Mouse (Mus musculus) T-cell, adult 2 months (primary cell): ENCODE measurements at regions not wholly inside any gene's neighbourhood (a gene's known extent, or its start where the extent isn't known, plus 50 kb on each side); places are given as distances from the start of the nearest gene placed in this dataset.

Experiments used
- DNase-seq: peaks from one replicate; pipeline ENCODE4 v3.0.0; 2022; ENCODE audit warnings: low spot score

DNA sequence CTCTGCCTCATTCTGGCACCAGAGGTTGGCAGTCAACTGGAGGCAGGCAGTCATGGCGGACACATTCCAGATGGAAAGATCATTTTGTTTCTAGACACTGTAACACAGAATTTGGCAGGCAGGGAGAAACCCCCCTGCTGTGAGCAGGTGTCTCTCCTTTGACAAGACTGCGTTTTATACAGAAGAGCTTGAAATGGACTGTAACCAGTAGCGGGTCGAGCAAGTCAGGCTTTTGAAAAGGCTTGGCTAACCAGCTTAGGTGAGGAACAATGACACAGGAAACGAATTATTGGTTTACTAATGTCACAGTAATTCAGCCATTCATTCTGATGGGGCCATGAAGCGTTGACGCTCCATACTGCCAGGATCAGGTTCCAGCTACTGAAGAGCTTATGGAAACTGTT, 275.3 kb upstream of the Slc24a5 start:
- no peak for DNase-seq

DNA sequence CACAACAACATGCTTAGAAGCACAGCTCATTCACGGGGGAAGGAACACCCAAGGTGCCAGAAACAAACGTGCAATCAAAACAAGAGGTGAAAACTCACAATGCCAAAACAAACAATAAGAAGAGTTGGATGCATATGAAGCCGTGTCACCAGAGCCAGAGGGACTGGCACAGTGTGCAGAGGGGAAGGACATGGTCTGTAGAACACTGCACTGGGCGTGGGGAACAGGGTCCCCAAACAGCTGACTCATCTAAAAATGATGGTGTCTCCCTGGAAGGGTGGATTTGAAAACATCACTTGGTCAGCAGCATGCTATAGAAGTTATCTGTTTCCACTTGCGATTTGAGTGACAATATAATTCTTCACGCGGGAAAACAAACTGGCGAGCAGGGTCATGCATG, 256.2 kb upstream of the Slc24a5 start:
- no peak for DNase-seq

DNA sequence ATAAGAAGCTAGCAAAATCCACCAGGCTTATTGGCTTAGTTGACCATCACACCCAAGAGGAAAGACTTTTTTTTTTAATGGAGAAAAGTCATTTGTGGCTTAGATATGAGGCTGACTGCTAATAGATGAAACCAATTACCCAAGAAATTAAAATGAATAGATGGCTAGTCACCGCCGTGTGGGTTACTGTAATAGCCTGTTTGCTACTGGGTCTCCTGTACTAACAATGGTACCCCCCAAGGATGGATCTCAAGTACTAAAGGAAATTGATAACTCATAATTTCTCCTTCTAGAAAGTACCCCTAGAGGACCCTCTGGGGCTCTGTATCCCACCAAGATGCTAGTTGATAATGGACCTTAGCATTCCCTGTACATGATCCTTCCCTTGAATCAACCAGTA, 251.1 kb upstream of the Slc24a5 start:
- DNase-seq = no peak

DNA sequence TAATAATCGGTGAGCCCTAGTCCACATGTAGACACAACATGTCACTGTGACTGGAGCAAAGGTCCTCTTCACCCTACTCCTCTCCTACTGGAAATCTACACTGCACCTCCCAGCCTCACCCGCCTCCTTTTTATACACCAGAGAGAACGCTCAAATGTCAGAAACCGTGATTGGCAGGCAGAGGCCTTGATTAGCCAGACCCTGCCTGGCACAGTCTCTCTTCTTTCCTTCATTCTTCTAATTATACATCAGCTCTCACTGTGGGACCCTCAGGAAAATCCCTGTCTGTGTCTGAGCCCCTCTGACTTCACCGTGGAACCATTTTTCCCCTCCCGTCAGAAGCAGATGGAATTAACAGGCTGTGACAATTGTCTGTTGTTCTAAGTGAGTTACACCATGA, 248.1 kb upstream of the Slc24a5 start:
- no peak for DNase-seq

DNA sequence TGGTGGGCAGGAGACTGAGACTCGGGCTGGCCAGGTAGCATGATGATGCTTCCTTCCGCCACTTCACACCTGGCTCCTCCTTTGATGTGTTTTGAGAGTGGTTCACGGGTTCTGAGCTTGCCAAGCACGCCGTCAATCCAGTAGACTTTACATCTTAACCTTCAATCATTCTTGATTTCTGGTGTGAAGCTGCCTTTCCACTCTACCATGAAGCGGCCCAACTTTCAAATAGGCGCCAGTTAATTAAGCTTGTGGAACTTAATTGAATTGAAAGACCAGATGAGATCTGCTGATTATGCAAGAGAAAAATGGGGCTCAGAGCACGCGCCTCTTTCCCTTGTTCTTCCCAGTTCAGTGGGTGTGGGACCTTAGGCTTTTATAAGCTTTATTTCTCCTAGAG, 247.1 kb upstream of the Slc24a5 start:
- DNase-seq = no peak

DNA sequence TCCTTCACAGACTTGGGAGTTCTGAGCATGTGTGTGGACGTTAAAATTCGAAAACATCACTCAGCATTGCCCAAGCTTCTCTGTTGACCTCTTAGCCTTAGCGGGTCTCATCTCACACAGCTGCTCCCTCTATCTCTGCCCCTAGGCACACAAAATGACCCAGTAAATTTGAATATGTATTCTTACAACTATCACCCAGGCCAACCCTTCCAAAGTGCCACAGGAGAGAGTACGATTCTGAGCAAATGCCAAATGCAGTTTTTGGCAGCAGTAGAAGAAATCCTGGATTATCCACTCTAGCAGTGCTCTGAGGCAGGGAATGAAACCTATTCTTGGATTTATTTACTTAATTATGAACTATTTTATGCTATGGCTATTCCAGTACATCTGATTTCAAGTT, 246.6 kb upstream of the Slc24a5 start:
- no peak for DNase-seq

DNA sequence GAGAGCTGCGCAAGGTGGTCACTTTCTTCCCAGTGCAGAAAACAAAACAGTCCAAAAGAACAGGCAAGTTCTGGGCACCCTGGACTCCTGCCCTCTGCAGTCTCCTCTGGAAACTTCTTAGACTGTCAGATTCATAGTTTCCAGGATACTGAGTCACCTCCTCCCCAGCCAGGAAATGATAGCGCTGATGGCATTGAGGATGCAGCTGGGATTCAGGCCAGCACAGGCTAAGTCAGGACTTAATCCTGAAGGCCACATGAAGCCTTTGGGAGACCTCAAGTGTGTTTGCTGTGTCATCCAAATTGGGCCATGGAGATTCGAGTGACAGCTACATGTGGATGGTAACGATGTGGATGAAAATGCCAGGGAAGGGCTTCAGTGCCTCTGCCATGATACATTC, 219.1 kb upstream of the Slc24a5 start:
- no peak for DNase-seq

DNA sequence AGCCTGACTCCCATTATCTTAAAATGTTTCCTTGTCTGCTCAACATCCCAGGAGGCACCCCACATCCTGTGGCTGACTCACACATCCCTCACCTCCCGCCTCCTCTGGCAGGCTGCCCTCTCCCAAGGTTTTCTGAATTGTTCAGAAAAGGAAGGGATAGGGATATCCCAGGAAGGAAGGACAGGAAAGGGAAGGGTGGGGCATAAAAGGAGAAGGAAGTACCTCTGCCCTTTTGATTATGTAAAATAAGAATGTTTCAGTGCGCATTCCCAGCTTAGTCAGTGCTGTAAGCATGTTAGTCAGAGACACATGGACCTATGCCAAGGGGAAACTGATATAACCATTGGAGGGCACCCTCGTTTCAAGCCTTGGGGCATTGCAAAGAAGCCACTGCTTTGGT, 209.4 kb upstream of the Slc24a5 start:
- no peak for DNase-seq

DNA sequence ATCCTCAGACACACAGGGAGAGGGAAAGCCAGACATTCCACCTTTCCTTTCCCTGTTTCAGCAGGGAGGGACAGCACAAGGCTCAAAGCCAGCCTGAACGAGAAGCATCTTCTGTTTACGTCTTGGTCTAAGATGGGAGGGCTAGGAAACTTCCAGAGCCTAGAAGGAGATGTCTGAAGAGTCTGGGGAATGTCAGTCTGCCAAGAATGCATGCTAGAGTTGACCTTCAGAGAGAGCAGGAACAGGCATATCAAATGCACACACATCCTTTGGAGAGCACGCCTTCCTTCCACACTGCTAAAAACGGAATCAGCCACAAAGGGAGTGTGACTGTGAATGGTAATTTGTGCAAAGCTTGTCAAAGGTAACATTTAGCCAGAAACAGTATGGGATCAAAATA, 179.7 kb upstream of the Slc24a5 start:
- DNase-seq = no peak

DNA sequence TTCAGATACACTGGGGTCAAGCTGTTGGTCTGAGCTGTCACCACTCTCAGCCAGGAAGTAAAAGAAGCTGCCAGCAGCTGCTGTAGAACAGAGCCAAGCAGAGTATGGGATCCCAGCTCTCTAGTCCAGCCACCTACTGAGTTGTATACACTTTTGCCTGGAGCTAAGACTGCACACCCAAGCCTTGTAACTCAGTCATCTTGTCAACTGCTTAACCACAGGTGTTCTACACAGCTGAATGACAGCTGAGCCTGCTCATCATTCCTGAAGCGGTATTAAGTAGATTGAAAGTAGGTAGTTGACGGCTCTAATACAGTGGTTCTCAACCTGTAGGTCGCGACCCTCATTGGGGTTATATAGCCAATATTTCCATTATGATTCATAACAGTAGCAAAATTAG, 172.9 kb upstream of the Slc24a5 start:
- DNase-seq = no peak

DNA sequence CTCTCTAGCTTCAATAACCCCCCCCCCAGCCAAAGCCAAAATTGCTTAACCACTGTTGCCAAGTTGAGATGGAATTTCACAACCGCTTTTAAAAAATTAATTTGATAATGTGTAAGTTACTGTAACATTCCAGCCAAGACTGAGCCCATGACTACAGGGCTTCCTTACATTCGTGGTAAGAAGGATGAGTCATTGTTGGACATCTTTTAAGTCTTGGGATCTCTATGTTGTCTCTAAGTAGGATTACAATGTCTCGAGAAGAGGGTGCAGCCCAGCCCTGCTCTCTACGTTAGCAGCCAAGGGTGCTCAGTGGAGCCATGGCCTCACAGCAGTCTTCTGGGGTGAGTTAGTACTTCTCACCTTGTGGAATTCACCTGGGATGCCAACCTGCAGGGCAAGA, 164.4 kb upstream of the Slc24a5 start:
- no peak for DNase-seq

DNA sequence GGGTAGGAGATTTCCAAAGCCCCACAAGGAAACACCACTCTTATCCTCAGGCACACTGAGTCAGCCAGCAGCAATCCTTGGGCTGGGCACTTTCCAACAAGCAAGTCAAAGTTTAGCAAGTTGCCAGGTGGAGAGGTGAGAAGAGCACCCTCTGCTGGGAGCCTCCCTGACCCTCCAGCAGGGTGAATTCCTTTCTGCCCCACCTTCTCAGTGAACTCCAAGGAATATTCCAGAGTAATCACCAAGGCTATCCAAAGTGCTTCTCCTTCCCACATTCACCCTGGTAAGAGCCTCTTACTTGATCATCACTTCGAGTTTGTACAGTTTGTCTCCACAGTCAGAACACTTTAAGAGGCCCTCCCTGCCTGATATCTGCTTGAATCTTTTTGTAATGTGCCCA, 162.8 kb upstream of the Slc24a5 start:
- DNase-seq = no peak

DNA sequence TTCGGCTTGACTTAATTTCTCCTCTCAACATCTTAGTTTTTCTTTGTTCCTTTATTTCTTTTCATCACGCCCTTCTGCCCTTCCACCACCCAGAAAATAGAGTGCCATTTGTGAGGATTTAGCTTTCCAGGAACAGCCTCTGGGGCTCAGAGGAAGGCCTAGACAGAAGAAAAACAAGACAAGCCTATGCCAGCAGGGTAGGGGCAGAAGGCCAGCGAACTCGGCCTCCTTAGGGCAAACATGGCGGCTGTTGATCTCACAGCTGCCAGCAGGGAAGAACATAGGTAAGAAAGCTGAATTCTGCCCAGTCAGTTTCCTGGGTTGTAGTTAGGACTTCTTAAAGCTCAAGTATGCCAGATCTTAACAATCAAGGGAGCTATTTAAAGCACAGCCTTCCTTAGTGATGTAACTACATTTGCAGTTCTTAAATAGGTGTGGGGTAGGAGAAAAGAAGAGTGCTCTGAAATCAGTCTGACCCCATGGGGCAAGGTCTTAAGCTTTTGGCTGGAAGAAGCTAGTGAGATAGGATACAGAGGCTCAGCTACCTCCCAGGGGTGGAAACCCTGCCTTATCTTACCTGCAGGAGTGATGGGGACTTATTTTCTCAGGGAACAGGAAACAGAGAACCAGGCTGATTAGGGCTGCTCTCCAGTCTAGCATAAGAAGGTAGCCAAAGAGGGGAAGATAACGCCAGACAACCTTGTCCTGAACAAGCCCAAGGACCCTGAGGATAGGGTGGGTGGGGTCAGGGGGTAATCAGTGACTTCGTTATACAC, 148.8 kb upstream of the Slc24a5 start:
- DNase-seq = no peak

DNA sequence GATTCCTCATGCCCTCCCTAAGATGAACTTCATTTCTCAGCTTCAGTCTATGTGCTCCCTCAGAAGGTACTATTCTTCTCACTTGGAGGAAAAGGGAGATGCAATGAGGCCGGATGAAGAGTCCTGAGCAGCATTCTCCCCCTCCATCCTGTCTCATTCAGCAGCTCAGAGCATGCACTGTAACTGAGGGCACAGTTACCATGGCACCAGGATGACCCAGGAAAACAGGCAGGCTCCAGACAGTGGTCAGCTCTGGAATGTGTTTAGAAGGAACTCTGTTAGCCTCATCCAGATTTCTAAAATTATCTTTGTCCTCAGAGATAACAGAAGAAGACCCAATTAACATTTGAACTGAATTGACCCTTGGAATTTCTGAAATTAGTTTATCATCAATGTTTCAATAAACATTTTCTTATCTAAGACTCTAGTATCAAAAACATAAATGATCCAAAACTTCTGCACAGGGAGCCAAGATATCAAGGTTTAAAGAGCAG, 148.1 kb upstream of the Slc24a5 start:
- no peak for DNase-seq

DNA sequence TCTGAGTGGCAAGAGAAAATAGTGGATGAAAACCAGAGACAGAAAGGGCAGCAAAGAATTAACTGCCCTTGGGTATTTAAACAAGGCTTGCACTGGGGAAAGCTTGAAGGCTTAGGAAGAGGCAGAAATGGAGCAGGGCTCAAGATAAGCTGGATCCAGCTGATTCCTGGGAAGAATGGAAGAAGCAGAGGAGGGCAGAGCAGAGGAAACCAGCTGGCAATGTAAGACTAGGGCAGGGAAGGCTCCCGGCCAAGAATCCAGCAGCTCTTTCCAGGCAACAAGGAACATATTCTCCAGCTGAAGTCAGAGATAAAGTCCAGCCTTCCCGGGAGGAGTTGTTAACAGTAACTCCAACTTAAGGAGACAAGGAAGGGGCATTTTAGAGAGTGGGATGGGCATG, 147.7 kb upstream of the Slc24a5 start:
- DNase-seq = no peak

DNA sequence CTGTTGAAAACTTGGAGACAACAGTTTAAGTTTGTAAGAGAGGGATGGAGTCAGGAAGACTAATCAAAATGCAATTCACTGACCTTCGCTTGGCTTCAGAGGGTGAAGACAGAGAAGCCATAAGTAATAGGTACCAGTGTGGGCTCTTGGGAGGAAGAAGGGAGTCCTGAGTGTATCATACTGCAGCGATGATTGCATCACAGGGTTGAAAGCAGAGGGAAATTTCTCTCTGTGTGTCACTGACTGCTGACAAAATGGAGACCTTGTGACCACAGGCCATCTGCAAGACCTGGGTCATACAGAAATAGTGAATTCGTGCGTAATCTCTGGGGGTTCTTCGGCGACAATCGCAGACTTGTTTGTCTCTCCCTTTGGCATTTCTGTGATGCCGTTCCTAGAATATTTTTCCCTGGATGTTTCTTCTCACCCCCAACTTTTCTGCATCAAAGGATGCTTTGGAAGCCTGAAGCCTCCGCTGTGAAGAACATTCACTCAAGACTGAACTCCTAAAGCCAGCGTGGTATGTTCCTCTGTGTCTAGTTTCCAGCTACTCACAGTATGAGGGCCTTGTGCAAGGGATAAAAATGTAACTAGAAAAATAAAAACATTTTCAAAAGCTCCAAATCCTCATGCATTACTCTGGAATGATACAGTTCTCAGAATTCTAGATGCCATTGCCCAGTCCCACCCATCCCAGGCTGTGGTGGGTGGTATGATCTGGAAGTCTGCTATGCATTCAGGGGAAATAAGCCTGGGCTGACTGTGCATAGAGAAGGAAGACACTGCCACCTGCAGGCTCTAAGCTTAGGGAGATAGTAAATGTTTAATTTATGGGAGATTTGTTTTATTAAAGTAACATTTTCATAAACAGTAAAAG, 139.8 kb upstream of the Slc24a5 start:
- DNase-seq = no peak

DNA sequence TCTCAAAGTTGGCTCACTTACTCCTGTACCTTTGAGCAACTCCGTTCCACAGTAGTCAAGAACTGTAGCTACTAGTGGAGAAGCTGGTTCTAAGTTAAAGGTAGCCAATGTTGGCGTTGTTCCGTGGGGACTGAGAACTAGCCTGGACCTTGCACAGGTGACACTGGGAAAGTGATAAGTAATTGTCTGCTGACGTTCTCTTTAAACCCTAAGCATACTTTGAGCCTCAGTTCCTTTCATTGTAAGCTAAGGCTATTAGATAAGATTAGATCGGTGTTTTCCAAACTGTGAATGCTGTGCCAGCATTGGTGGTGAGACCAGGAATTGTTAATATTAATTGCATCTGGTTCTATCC, 139.2 kb upstream of the Slc24a5 start:
- no peak for DNase-seq

DNA sequence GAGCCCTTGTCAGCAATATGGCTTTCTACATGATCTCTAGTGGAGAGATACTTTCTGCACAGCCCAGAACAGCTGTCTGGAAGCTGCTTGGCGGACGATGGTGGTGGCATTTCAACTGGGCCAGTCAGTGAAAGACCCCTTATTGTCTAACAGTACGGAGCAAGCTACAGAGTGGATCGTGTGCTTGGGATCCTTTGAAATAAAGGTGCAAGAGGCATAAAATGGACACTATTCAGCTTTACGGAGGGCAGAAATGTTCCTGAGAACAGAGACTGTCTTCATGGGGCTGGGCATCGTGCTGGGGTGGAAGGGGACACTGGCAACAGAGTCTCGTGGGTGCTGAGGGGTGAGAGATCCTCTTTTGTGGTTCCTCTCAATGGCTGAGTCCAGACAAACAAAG, 137.2 kb upstream of the Slc24a5 start:
- DNase-seq = no peak

DNA sequence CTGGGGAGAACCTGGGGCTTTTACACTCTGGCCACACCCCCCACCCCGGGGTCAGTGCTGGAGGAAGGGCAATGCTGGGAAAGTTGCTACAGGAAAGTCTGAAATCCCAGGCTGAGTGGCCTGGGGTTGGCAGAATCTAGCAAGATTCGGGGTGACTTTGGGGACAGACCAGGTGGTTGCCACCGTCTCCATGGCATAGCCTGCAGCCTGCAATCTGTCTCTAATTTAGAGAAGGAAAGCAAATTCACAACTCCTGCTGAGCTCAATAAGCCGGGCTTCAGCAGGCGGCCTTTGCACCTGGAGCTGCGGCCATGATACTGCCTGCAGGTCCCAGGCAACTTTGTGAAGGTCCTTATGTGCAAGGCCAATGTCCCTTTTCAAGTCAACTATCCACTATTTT, 135.4 kb upstream of the Slc24a5 start:
- no peak for DNase-seq

DNA sequence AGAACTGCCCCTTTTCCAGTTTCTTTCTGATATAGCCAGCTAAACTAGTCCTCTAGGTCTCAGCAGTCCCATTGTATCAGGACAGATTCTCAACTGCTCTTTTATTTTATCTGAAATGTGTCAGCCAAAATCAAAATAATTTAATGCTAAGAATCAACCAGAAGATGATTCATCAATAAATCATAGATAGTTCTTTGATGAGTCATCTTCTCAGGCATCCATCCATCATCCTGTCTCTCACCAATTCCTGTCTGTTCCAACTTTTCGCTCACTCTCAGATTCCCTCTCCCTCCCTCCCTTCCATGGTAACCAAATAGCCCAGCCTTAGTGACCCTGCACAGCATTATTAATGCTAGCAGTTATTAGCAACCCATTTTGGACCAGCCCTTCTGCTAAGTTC, 134.0 kb upstream of the Slc24a5 start:
- DNase-seq = no peak

DNA sequence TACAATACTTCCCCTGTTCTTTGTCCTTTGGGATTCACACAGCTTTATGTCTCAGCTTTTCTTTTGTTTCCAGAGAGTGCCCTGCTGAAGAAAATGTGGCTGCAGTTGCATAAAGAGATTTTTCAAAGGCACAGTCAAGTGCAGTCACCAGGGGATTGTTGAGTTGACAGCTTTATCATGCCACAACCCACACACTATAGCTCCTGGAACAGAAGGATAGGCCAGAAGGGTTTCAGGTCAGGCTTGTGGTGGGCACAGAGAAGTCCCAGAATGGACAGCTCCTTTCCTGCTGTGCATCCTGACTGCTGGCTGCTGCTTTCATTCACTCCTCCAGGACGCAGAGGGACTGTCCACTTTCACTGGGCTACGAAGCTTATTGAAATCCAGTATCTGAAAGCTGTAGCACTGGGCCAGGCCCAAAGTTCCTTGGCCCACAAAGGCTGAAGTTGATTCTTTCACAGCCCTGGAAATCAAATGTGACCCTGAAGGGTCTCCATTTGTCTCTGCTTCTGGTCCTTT, 119.6 kb upstream of the Slc24a5 start:
- DNase-seq = no peak

DNA sequence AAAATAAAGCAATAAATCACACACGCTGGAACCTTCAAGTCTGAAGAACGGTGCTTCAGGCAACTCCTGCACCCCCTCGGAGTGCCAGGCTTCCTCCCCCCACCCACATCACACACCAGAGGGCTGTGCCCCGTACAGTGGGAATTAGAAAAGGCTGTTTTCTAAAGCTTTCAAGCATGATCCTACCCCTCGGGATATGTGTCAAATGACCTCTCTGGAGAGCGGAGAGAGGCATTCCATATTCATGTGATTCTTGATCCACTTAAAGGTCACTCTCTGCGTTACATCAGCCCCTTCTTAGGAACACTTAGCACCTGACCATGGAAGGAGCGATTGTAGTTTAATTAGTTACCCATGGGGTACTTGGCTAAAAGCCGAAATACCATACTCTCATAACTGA, 119.1 kb upstream of the Slc24a5 start:
- DNase-seq = no peak

DNA sequence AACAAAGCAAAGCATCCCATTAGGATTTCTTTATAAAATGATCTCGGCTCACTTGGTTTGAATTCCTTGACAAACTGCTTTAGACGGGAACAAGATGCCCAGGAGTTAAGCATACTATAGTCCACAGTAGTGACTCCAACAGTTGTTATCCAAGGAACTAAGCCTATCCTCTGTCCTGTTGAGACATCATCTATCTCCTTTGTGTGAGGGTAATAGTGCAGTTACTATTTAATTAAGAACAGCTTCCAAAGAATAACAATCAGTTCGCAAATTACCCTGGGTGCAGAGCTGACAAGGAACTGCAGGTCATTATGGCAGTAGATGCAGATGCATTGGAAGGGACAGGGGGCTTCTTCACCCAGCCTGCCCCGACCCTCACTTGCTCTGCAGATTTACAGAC, 115.7 kb upstream of the Slc24a5 start:
- DNase-seq = no peak
